Comparison of ENCODE assay signal across 21 mouse cellular contexts in genomic region chr13:95611752-95612151, GRCm38 (mm10). TPM values are rescaled to one million over a fixed set of nuclear protein-coding genes. Genes with fewer than 3 reads are reported as not detected.
DNase-seq lines count a peak whose midpoint lies in the region; ATAC-seq and TF ChIP-seq lines count a peak whose summit lies in the region.
"Had no signal": no experiment of that assay in that cellular context is flagged by ENCODE, and none has a peak within 500 bp of the region (broad histone marks: within the 10 kb centered on the region; RNA-seq: fewer than 3 reads in every experiment).

No protein-coding gene starts in this region.

- no peak overlapping the region for H3K4me2 ChIP-seq in forebrain, embryonic 11.5 days (ENCODE audit: low read depth, low read length, severe bottlenecking)
- H3K4me2 ChIP-seq in forebrain, embryonic 13.5 days = no peak overlapping the region
- H3K4me2 ChIP-seq in heart, embryonic 15.5 days = no peak overlapping the region
- peak overlapping the region; percentile 38; the same call in 1 of the 2 replicates for H3K4me2 ChIP-seq in liver, embryonic 12.5 days
- no peak overlapping the region for H3K4me2 ChIP-seq in liver, postnatal 0 days (ENCODE audit: low read depth, low read length)
- H3K4me2 ChIP-seq: hindbrain, embryonic 14.5 days; limb, embryonic 12.5 days; neural tube, embryonic 13.5 days had no signal

- no peak overlapping the region for H3K4me3 ChIP-seq in forebrain, embryonic 11.5 days (ENCODE audit: low read depth, low read length)
- no peak overlapping the region for H3K4me3 ChIP-seq in forebrain, embryonic 13.5 days
- no peak overlapping the region for H3K4me3 ChIP-seq in heart, embryonic 15.5 days
- H3K4me3 ChIP-seq in liver, embryonic 12.5 days = no peak overlapping the region
- H3K4me3 ChIP-seq in liver, postnatal 0 days (ENCODE audit: low read depth, low read length) = no peak overlapping the region
- H3K4me3 ChIP-seq: forebrain, embryonic 10.5 days; limb, embryonic 12.5 days; myocyte; neural tube, embryonic 13.5 days had no signal

- DNase-seq in forebrain, embryonic 11.5 days (ENCODE audit: low spot score) = peak; percentile 28
- DNase-seq in heart, postnatal 10 days = no peak
- DNase-seq in liver, postnatal 0 days = no peak
- peak; percentile 77 for DNase-seq in Muller cell, postnatal 12 days (ENCODE audit: inconsistent ontology term)
- no peak for DNase-seq in right cerebral cortex, postnatal 25 days
- DNase-seq: adrenal gland, postnatal 25 days; cerebellum, adult 9-11 months; gastrocnemius, postnatal 36 days; kidney, adult 2 months; kidney, postnatal 4 days; retina, postnatal 1 day had no signal

- no peaks in the 10 kb centered on the region; the same call in 1 of the 2 replicates for H3K36me3 ChIP-seq in forebrain, embryonic 11.5 days (ENCODE audit: control insufficient read depth, insufficient read depth, low read length)
- peaks cover 51% of the 10 kb centered on the region for H3K36me3 ChIP-seq in forebrain, embryonic 13.5 days (ENCODE audit: poor library complexity, severe bottlenecking)
- no peaks in the 10 kb centered on the region; the same call in none of the 2 replicates for H3K36me3 ChIP-seq in heart, embryonic 15.5 days
- peaks cover 88% of the 10 kb centered on the region for H3K36me3 ChIP-seq in liver, embryonic 12.5 days
- H3K36me3 ChIP-seq in liver, postnatal 0 days (replicated peaks; ENCODE audit: insufficient read depth, low read length) = peaks cover 5% of the 10 kb centered on the region; the same call in 1 of the 2 replicates

- H3K4me1 ChIP-seq in forebrain, embryonic 11.5 days (replicated peaks; ENCODE audit: control insufficient read depth, insufficient read depth, low read length) = peaks cover 6% of the 10 kb centered on the region
- peaks cover 27% of the 10 kb centered on the region for H3K4me1 ChIP-seq in forebrain, embryonic 13.5 days
- H3K4me1 ChIP-seq in heart, embryonic 15.5 days (replicated peaks) = peaks cover 62% of the 10 kb centered on the region
- peaks cover 88% of the 10 kb centered on the region for H3K4me1 ChIP-seq in liver, embryonic 12.5 days
- peaks cover 53% of the 10 kb centered on the region for H3K4me1 ChIP-seq in liver, postnatal 0 days (ENCODE audit: insufficient read depth)

- intact Hi-C loops in heart, postnatal 10 days (cut with DNase I) = no loop called here

- H3K27me3 ChIP-seq in forebrain, embryonic 11.5 days (ENCODE audit: control insufficient read depth, insufficient read depth, low read length) = no peaks in the 10 kb centered on the region
- no peaks in the 10 kb centered on the region for H3K27me3 ChIP-seq in forebrain, embryonic 13.5 days
- no peaks in the 10 kb centered on the region for H3K27me3 ChIP-seq in heart, embryonic 15.5 days
- no peaks in the 10 kb centered on the region for H3K27me3 ChIP-seq in liver, embryonic 12.5 days (replicated peaks)
- H3K27me3 ChIP-seq in liver, postnatal 0 days (ENCODE audit: insufficient read depth, low read length) = no peaks in the 10 kb centered on the region
- H3K27me3 ChIP-seq: limb, embryonic 12.5 days; neural tube, embryonic 13.5 days had no signal

- no peak for TF ChIP-seq EP300 in liver, postnatal 0 days (IDR thresholded peaks at IDR 0.05; ENCODE audit: low read depth)

- WGBS in forebrain, embryonic 11.5 days = 90% methylated on average over 4 of the region's 4 CpGs
- WGBS in forebrain, embryonic 13.5 days = 86% methylated on average over 4 of the region's 4 CpGs
- WGBS in heart, embryonic 15.5 days = 76% methylated on average over 4 of the region's 4 CpGs
- 77% methylated on average over 4 of the region's 4 CpGs for WGBS in liver, embryonic 12.5 days (ENCODE audit: insufficient replicate concordance)
- WGBS in liver, postnatal 0 days (ENCODE audit: insufficient replicate concordance) = 83% methylated on average over 4 of the region's 4 CpGs

- H3K9ac ChIP-seq in forebrain, embryonic 11.5 days (ENCODE audit: low read length) = no peak overlapping the region
- H3K9ac ChIP-seq in forebrain, embryonic 13.5 days = no peak overlapping the region
- no peak overlapping the region for H3K9ac ChIP-seq in heart, embryonic 15.5 days
- H3K9ac ChIP-seq in liver, embryonic 12.5 days = no peak overlapping the region
- H3K9ac ChIP-seq in liver, postnatal 0 days (replicated peaks) = no peak overlapping the region
- H3K9ac ChIP-seq: hindbrain, embryonic 14.5 days; limb, embryonic 12.5 days; neural tube, embryonic 13.5 days had no signal

- no peak for ATAC-seq in forebrain, embryonic 11.5 days (replicated peaks; ENCODE audit: low FRiP score)
- no peak for ATAC-seq in forebrain, embryonic 13.5 days
- ATAC-seq in heart, embryonic 15.5 days (replicated peaks; ENCODE audit: insufficient number of reproducible peaks, insufficient read depth, low FRiP score, low read depth) = no peak
- no peak for ATAC-seq in liver, embryonic 12.5 days
- ATAC-seq in liver, postnatal 0 days = no peak
- ATAC-seq: inflammation-experienced regulatory T-cells, adult 6 months; midbrain, embryonic 16.5 days had no signal

- no peak overlapping the region for H3K27ac ChIP-seq in forebrain, embryonic 11.5 days (ENCODE audit: low read depth, low read length)
- H3K27ac ChIP-seq in forebrain, embryonic 13.5 days = no peak overlapping the region
- H3K27ac ChIP-seq in heart, embryonic 15.5 days = peak overlapping the region; percentile 76
- H3K27ac ChIP-seq in liver, embryonic 12.5 days = peak overlapping the region; percentile 69
- H3K27ac ChIP-seq in liver, postnatal 0 days (ENCODE audit: low read depth) = no peak overlapping the region
- H3K27ac ChIP-seq: forebrain, embryonic 10.5 days; hindbrain, embryonic 14.5 days; limb, embryonic 12.5 days; neural tube, embryonic 13.5 days had no signal

- TF ChIP-seq CTCF in liver, postnatal 0 days (IDR thresholded peaks at IDR 0.05; ENCODE audit: low read depth) = no peak

- no peaks in the 10 kb centered on the region for H3K9me3 ChIP-seq in forebrain, embryonic 11.5 days (ENCODE audit: control insufficient read depth, low read length)
- H3K9me3 ChIP-seq in forebrain, embryonic 13.5 days (replicated peaks) = no peaks in the 10 kb centered on the region
- no peaks in the 10 kb centered on the region for H3K9me3 ChIP-seq in heart, embryonic 15.5 days (replicated peaks)
- H3K9me3 ChIP-seq in liver, embryonic 12.5 days (replicated peaks) = no peaks in the 10 kb centered on the region
- no peaks in the 10 kb centered on the region for H3K9me3 ChIP-seq in liver, postnatal 0 days (ENCODE audit: low read length)
- H3K9me3 ChIP-seq: forebrain, embryonic 10.5 days; limb, embryonic 12.5 days; neural tube, embryonic 13.5 days had no signal

RNA-seq across cellular contexts. Expression of gene F2r, which starts 6.5 kb away (rescaled TPM):
- 121 and 122 TPM in 2 replicates for polyA plus RNA-seq in forebrain, embryonic 11.5 days (2014; fragmentation: Nextera tagmentation; extraction: Ambion mirVana)
- polyA plus RNA-seq in forebrain, embryonic 13.5 days (2015; fragmentation: Nextera tagmentation; extraction: Ambion mirVana) = 92.3 and 95.1 TPM in 2 replicates
- polyA plus RNA-seq in heart, embryonic 15.5 days (2015; fragmentation: Nextera tagmentation; extraction: Ambion mirVana) = 98.6 and 109 TPM in 2 replicates
- total RNA-seq in heart, postnatal 10 days (2021) = 10 to 100 TPM; 49.6 to 50.1 TPM
- 84.2 and 84.3 TPM in 2 replicates for polyA plus RNA-seq in liver, embryonic 12.5 days (2016; fragmentation: Nextera tagmentation; extraction: Ambion mirVana)
- polyA plus RNA-seq in liver, postnatal 0 days (2015; fragmentation: Nextera tagmentation; extraction: Ambion mirVana) = 25.5 and 28.6 TPM in 2 replicates

Comparison
In these comparisons a context has a peak if more than half of its experiments do, and no peak if none do; other contexts are left out.
1. H3K27ac ChIP-seq: peak in heart, embryonic 15.5 days (single experiment) and liver, embryonic 12.5 days (single experiment); none in forebrain, embryonic 11.5 days (single experiment), forebrain, embryonic 13.5 days (single experiment) and liver, postnatal 0 days (single experiment).
2. DNase-seq: peak in forebrain, embryonic 11.5 days (single experiment) and Muller cell, postnatal 12 days (single experiment); none in heart, postnatal 10 days (0 of 2), liver, postnatal 0 days (single experiment) and right cerebral cortex, postnatal 25 days (single experiment).